Mouse (Mus musculus) lung, adult 2 months (tissue): Measurements from ENCODE around the gene Sbf1. TPM values are rescaled to one million over a fixed set of nuclear protein-coding genes. Genes with fewer than 3 reads are reported as not detected.
A peak's percentile ranks its signal among the peaks of the same experiment; 100 is the strongest.

Experiments used
- DNase-seq: peaks from one replicate; pipeline ENCODE4 v3.0.0; 2022
- H3K4me1 ChIP-seq: fragments of 200-500 bp; 2 replicates; pipeline ENCODE4 v1.6.1; 2011; ENCODE audit warnings: low read length; ENCODE audit not compliant: control insufficient read depth, insufficient read depth
- H3K4me3 ChIP-seq: fragments of 200-500 bp; replicated peaks from 2 replicates; pipeline ENCODE3; 2011; ENCODE audit warnings: low read depth, mild to moderate bottlenecking, control low read depth, low read length; ENCODE audit errors: extremely low read depth
- CTCF ChIP-seq: fragments of 200-500 bp; IDR thresholded peaks from 2 replicates; pipeline ENCODE4 v1.5.1; 2011; ENCODE audit warnings: mild to moderate bottlenecking, low read length, control low read depth; ENCODE audit not compliant: insufficient read depth
- POLR2A ChIP-seq: fragments of 200-500 bp; IDR thresholded peaks from 2 replicates; pipeline ENCODE4 v1.6.1; 2011; ENCODE audit warnings: low read depth, mild to moderate bottlenecking, control low read depth, low read length, borderline replicate concordance; ENCODE audit errors: extremely low read depth
- WGBS: fragments of 180-500 bp; shearing (Covaris S2); methylation state at CpG from one replicate; pipeline ENCODE4 v1.1.7; 2018; 5-methylcytosine and 5-hydroxymethylcytosine counted together
- polyA plus RNA-seq: library from polyadenylated mRNA; depleted of rRNA; stranded (reverse); fragments of >200 nt; gene quantifications from 2 replicates; pipeline ENCODE4 v1.2.3, GENCODE M21; 2012

Sbf1 gene
- polyA plus RNA-seq, 1 experiment: 208 TPM

DNA sequence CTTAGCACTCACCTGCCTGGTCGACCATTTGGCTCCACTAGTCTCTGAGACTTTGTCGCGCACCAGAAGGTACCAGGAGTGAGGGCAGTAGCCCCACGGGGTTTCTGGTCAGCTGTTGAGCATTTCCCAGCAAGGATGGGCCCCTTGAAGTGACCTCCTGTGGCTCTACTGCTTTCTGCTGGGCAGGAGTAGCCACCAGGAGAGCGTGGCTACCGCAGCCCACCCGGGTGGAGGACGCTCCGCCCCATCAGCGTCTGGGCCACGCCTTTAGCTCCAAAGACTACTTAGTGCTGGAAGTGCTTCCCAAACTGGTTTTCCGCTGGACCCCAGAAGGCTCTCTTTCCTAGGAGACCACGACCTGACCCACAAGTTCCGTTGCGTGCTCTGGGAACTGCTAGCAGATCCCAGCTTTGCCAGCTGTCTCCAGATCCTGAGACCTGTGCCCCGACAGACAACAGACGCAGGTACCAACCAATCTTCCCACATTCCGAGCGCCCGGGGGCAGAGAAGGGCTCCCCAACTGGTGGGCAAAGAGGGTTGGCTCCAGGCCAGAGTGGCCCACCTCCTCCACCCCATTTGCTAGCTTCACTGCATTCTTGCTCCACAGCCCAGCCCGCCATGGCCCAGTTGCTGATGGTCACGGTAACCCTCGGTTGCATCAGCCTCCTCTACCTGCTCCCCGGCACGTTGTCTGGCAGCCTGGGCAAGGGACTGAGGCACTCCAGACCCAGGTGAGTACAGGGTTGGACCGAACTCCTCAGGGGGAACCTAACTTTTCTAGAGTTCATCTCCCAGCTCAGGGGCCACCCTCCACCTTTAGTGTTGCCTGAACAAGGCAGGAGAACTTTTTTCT lies 7.8 kb upstream of the Sbf1 start, which contains the start of gene Adm2:
Adm2 (plus strand) TSS at position 51 of the 853 bp plus-strand sequence.
- Histone ChIP-seq H3K4me1 (no peaks in the 10 kb centered on the region), H3K4me3 (no peak within 1 kb of the TSS)
- DNase-seq: no peak
- 15% methylated on average over 26 of the region's 26 CpGs for WGBS
- TF ChIP-seq CTCF: no peak
- no peak for TF ChIP-seq POLR2A

DNA sequence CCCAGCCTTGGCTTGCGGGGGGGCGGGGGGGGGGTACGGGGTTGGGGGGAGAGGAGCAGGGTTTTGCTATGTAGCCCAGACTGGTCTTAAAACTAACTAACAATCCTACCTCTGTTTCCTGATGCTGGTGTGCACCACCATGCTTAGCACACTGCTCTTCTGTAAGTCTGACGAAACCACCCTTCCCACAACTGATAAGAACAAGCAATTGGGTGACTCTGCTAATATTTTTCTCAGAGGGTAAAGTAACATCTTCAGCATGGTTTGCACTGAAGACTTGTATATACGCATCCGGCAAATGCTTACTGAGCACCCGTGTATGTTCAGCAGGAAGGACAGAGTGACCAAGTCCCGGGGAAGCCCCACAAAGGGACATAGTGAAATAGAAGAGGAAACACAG lies 6.2 kb upstream of the Sbf1 start:
- TF ChIP-seq POLR2A (no peak), CTCF (no peak)
- Histone ChIP-seq H3K4me1 (no peaks in the 10 kb centered on the region), H3K4me3 (no peak overlapping the region)
- 66% methylated on average over 8 of the region's 8 CpGs for WGBS
- DNase-seq: no peak

DNA sequence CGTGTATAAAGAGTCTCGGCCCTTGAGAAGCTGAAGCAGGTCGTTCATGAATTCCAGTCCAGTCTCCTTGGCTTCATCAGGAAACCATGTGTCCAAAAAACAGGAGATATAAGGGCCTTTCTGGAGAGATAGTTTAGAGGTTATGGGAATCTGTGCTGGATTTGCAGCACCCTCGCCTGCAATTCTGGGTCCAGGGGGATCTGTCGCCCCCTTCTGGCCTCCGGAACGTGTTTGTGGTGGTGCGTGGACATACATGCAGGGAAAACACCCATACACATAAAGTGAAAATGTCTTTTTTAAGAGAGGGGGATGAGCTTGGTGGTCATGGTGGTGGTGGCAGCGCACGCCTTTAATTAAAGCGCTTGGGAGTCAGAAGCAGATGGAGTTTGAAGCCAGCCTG lies 1.0 kb upstream of the Sbf1 start:
- no peak for DNase-seq
- 81% methylated on average over 11 of the region's 11 CpGs for WGBS
- TF ChIP-seq CTCF (0 out of 2 replicates have a peak, but pooled peaks have one; percentile 18), POLR2A (no peak)
- Histone ChIP-seq H3K4me3 (no peak overlapping the region), H3K4me1 (peaks cover 22% of the 10 kb centered on the region)

DNA sequence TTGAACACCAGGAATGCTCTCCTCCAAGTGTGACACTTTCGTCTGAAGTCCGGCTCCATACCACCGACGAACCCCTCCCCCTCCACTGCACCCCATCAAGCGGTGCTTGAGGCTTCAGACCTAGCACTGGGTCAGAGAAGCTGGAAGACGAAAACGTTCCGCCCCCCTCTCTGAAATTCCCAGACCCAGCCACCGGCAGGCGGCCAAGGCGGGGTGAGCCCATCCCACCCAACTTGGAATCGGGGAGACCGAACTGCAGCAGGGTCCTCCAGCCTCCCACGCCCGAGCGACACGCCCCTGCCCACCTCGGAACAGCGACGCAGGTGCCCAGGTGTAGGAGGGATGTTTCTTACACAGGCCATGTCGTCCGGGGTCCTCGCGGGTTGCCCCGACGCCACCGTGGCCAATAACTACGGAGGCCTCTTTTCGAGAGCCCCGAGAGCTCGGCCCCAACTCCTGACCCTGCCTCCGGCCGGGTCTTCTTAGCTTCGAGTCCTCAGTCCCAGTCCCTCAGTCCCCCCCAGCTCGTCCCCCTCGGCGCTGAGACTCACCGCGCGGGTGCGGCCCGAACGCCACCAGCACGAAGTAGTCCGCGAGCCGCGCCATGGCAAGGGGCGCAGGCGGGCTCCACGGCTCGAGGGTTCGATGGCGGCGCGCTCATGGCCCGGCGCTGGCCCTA lies 461 bp downstream of the Sbf1 start:
- WGBS: under 1% methylated on average over 58 of the region's 58 CpGs
- TF ChIP-seq POLR2A: no peak
- TF ChIP-seq CTCF: no peak
- peaks cover 26% of the 10 kb centered on the region for H3K4me1 ChIP-seq
- DNase-seq: peak; percentile 31
- H3K4me3 ChIP-seq: peak overlapping the region; percentile 97

DNA sequence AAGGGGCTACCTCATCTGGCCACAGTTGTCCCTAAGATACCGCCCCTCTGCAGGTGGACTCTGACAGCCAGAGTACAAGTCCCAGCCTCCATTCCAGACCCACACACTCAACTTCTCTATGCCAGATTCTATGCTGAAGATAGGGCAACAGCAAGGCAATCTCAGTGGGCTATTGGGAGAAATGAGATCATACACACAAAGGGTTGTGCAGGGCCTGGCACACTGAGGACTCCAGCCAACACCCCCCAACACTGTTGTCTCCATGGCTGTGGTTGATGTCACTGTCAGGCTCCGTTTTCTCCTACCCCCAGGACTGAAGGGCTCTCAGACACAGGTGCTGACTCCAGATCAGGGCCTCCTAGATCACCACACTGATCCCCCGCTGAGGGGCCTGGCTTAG lies 1.0 kb downstream of the Sbf1 start:
- no peak for DNase-seq
- 29% methylated on average over 3 of the region's 3 CpGs for WGBS
- peaks cover 26% of the 10 kb centered on the region for H3K4me1 ChIP-seq
- H3K4me3 ChIP-seq: peak overlapping the region; percentile 97
- TF ChIP-seq CTCF (no peak), POLR2A (no peak)

DNA sequence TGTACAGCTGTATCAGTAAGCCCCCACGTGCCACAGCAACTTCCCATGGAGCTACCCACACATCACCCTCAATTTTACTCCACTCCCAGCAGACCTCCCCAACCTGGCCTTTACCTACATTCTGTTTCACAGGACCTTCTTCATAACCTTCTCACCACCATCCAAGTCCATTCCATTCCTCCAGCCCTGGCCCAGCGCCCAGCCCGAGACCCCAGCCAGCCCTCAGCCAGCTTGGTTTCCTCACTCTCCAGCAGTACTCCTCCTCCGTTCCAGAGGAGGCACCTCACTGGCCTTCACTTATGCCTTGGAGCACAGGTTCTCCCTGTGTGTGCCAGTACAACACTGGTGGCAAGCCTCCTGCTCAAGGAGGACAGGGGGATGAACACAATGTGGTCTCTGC lies 1.8 kb downstream of the Sbf1 start:
- DNase-seq: no peak
- 64% methylated on average over 4 of the region's 4 CpGs for WGBS
- TF ChIP-seq CTCF (no peak), POLR2A (no peak)
- Histone ChIP-seq H3K4me1 (peaks cover 26% of the 10 kb centered on the region), H3K4me3 (no peak overlapping the region)

DNA sequence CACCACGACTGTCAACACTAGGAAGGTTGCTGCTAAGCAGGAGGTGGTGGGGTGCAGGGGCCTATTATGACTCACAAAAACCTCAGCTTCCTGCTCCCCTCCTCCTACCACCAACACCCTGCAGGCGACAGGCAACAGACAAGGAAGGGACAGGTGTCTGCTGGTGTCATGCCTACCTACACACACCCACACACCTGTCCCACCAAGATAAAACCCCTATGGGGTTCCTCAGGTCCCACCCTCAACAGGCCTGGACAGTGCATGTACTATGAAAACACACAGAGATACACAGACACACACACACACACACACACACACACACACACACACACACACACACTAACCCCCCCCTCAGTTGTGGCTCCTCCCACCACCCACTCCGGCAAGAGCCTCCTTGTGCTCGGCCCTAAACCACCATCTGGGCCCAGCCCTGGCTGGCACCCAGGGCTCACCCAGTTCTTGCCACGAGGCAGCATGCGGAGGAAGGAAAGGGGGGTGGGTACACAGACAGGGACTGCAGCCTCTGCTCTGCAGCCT lies 5.1 kb downstream of the Sbf1 start:
- TF ChIP-seq POLR2A (no peak), CTCF (no peak)
- DNase-seq: no peak
- Histone ChIP-seq H3K4me1 (peaks cover 24% of the 10 kb centered on the region), H3K4me3 (no peak overlapping the region)
- WGBS: 17% methylated on average over 6 of the region's 6 CpGs

DNA sequence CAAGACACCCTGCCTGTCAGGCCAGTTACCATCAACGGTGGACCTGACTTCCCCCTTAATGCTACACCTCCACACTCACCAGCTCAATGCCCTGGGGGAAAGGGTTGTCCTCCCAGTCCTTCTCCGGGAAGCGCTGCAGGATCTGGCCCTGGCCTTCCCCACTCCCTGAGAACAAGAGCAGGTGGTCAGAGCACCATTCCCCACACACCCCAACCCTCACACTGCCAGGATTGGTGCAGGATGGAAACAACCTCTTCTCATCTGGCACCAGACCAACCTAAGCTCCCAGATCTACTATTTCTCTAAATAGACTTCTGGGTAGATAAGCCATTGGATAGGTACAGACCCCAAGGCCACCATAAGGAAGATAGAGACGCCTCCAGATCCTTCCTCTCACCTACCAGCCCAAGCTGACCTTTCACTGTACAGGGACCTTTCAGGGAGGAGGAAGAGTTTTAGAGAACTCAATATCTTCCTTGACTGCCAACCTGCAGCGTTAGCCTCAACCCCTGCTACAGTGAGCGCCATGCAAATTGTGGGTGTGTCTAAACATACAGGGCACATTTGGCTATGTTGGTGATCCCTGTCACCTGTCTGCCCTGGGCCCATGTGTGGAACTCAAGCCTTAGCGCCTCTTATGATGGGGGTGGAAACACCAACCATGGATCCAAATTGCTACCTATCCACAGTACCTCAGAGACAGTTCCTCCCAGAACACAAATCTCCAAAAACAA lies 6.5 kb downstream of the Sbf1 start:
- peaks cover 17% of the 10 kb centered on the region for H3K4me1 ChIP-seq
- no peak for DNase-seq
- WGBS: 80% methylated on average over 7 of the region's 7 CpGs
- H3K4me3 ChIP-seq: no peak overlapping the region
- no peak for TF ChIP-seq CTCF
- no peak for TF ChIP-seq POLR2A

DNA sequence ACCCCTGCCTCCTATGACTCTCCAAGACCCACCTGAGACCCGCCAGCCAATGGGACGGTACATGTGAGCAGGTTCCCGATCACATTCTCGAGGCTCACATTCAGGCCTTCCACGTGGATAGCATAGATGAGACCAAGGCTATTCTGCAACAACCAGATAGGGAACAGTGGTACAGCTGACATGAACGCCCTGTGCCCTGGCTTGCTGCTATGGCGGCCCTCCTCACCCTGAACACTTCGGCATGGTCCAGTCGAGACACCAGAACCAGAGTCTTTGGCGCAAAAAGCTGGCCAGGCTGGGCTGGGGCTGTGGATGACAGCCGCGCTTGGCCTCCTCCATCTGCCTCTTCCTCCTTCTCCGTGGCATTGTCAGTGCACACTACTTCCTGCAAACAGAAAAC lies 7.7 kb downstream of the Sbf1 start:
- Histone ChIP-seq H3K4me1 (peaks cover 9% of the 10 kb centered on the region; the same call in 1 of the 2 replicates), H3K4me3 (no peak overlapping the region)
- WGBS: 85% methylated on average over 13 of the region's 13 CpGs
- DNase-seq: no peak
- TF ChIP-seq POLR2A: no peak
- no peak for TF ChIP-seq CTCF

DNA sequence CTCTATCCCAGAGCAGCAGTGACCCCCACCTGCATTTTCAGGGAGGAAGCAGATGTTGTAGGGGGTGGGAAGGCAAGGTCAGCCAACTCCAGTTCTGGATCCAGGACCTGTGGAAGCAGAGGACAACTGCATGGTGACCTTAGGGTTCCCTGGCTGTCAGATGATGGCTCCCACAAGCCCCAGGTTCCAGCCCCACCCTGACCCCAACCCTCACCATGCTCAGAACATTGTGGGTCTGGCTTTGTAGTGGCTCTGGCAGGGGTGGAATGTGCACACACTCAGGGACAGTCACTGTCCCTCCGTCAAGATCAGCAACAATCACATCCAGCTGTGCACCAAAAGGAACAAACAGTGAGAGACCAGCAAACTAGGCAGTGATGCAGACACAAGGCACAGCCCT lies 9.1 kb downstream of the Sbf1 start:
- WGBS: 72% methylated on average over 1 of the region's 1 CpGs

More for the DNA sequence above, 9.1 kb downstream of the Sbf1 start:
- H3K4me3 ChIP-seq: no peak overlapping the region
- H3K4me1 ChIP-seq: peaks cover 4% of the 10 kb centered on the region; the same call in 1 of the 2 replicates
- TF ChIP-seq CTCF: no peak
- TF ChIP-seq POLR2A: no peak
- DNase-seq: no peak
